8 mouse cellular contexts compared by ENCODE assay signal in genomic region chr6:38297580-38298245, GRCm38 (mm10). TPM values are rescaled to one million over a fixed set of nuclear protein-coding genes. Genes with fewer than 3 reads are reported as not detected.
A peak's percentile ranks its signal among the peaks of the same experiment; 100 is the strongest.
DNase-seq lines count a peak whose midpoint lies in the region; ATAC-seq and TF ChIP-seq lines count a peak whose summit lies in the region.

No protein-coding gene starts in this region.

- TF ChIP-seq POLR2A in CH12.LX (IDR thresholded peaks at IDR 0.05; ENCODE audit: low read depth, low read length) = no peak

- H3K4me1 ChIP-seq in CH12.LX (ENCODE audit: control insufficient read depth in 1 of 2, insufficient read depth in 2 of 2) = peaks cover 5 to 12% of the 10 kb centered on the region in 2 experiments; a peak in 3 of 4 replicates
- peaks cover 10% of the 10 kb centered on the region for H3K4me1 ChIP-seq in forebrain, embryonic 16.5 days (replicated peaks; ENCODE audit: control insufficient read depth, insufficient read depth, low read length)
- H3K4me1 ChIP-seq in liver, embryonic 15.5 days (replicated peaks) = peaks cover 23% of the 10 kb centered on the region

- ATAC-seq in forebrain, embryonic 16.5 days = no peak
- no peak for ATAC-seq in liver, embryonic 15.5 days (ENCODE audit: insufficient read depth)

- dilution Hi-C loops in CH12.LX (cut with MboI; ENCODE audit: extremely low pct_ligation_motif_present, extremely low pct_unique_long_range_greater_than_20kb, low sequenced_read_pairs) = no loop called here

- no peaks in the 10 kb centered on the region for H3K27me3 ChIP-seq in CH12.LX (replicated peaks)
- no peaks in the 10 kb centered on the region for H3K27me3 ChIP-seq in forebrain, embryonic 16.5 days (replicated peaks; ENCODE audit: control insufficient read depth, insufficient read depth, low read length)
- H3K27me3 ChIP-seq in liver, embryonic 15.5 days = 0 out of 2 replicates have a peak, but pooled peaks cover 6% of the 10 kb centered on the region

- no peaks in the 10 kb centered on the region for H3K79me2 ChIP-seq in CH12.LX (replicated peaks; ENCODE audit: control insufficient read depth, extremely low read depth, insufficient read depth, poor library complexity, severe bottlenecking)

- H3K4me3 ChIP-seq in gastrocnemius, adult 2 months = peak overlapping the region; percentile 79
- peak overlapping the region in 2 of 3 experiments; percentile 50 to 82 for H3K4me3 ChIP-seq in CH12.LX (replicated peaks in 1 of 3; ENCODE audit: low read depth in 2 of 3, low read length in 2 of 3, poor library complexity in 1 of 3)
- H3K4me3 ChIP-seq in forebrain, embryonic 16.5 days (replicated peaks; ENCODE audit: low read length) = peak overlapping the region; percentile 82
- peak overlapping the region; percentile 71 for H3K4me3 ChIP-seq in liver, embryonic 15.5 days (replicated peaks)

- DNase-seq in gastrocnemius, adult 2 months = no peak
- no peak for DNase-seq in gastrocnemius, postnatal 25 days
- no peak for DNase-seq in CH12.LX (ENCODE audit: extremely low read depth)
- no peak for DNase-seq in spleen, adult 12 weeks (ENCODE audit: low spot score)
- no peak for DNase-seq in layer of hippocampus, adult 9-10 months (ENCODE audit: low spot score)
- no peak for DNase-seq in thymus, postnatal 4 days

- peak overlapping the region; percentile 64; the same call in 1 of the 2 replicates for H3K9ac ChIP-seq in CH12.LX (ENCODE audit: insufficient read depth, low read depth)
- peak overlapping the region; percentile 97; the same call in 1 of the 2 replicates for H3K9ac ChIP-seq in forebrain, embryonic 16.5 days (replicated peaks; ENCODE audit: low read depth, low read length)
- H3K9ac ChIP-seq in liver, embryonic 15.5 days = no peak overlapping the region

- H3K4me2 ChIP-seq in CH12.LX (ENCODE audit: insufficient read depth, low read depth, poor library complexity, severe bottlenecking) = peak overlapping the region; percentile 91; the same call in 1 of the 2 replicates
- peak overlapping the region; percentile 67 for H3K4me2 ChIP-seq in forebrain, embryonic 16.5 days (ENCODE audit: low read length)
- peak overlapping the region; percentile 82 for H3K4me2 ChIP-seq in liver, embryonic 15.5 days

- no peak for TF ChIP-seq CTCF in gastrocnemius, adult 2 months (IDR thresholded peaks at IDR 0.05)
- no peak for TF ChIP-seq CTCF in CH12.LX (conservative IDR thresholded peaks at IDR 0.05 in 1 of 2, IDR thresholded peaks at IDR 0.05 in 1 of 2; ENCODE audit: low read depth in 2 of 2, low read length in 2 of 2)

- TF ChIP-seq RAD21 in CH12.LX (IDR thresholded peaks at IDR 0.05; ENCODE audit: low read depth, low read length) = no peak

- WGBS in forebrain, embryonic 16.5 days = 42% methylated on average over 12 of the region's 12 CpGs
- 55% methylated on average over 12 of the region's 12 CpGs for WGBS in liver, embryonic 15.5 days (ENCODE audit: insufficient replicate concordance)

- in situ Hi-C loops in CH12.LX (cut with MboI; ENCODE audit: low pct_ligation_motif_present, low pct_unique_long_range_greater_than_20kb, low sequenced_read_pairs) = no loop called here

- H3K36me3 ChIP-seq in CH12.LX (replicated peaks in 1 of 2; ENCODE audit: control insufficient read depth in 1 of 2, insufficient read depth in 1 of 2, low read length in 1 of 2) = peaks cover 11 to 31% of the 10 kb centered on the region in 2 experiments
- H3K36me3 ChIP-seq in forebrain, embryonic 16.5 days (ENCODE audit: control insufficient read depth, insufficient read depth) = peaks cover 10% of the 10 kb centered on the region; the same call in 1 of the 2 replicates
- peaks cover 24% of the 10 kb centered on the region for H3K36me3 ChIP-seq in liver, embryonic 15.5 days (replicated peaks)

- intact Hi-C loops in gastrocnemius, adult 2 months (cut with DNase I) = no loop called here

- H3K9me3 ChIP-seq in CH12.LX (replicated peaks; ENCODE audit: low read length) = no peaks in the 10 kb centered on the region
- H3K9me3 ChIP-seq in forebrain, embryonic 16.5 days (ENCODE audit: control insufficient read depth, low read length) = no peaks in the 10 kb centered on the region
- no peaks in the 10 kb centered on the region for H3K9me3 ChIP-seq in liver, embryonic 15.5 days (replicated peaks)

- no peak overlapping the region for H3K27ac ChIP-seq in gastrocnemius, adult 2 months
- H3K27ac ChIP-seq in CH12.LX (ENCODE audit: insufficient read depth, low read depth) = no peak overlapping the region
- H3K27ac ChIP-seq in forebrain, embryonic 16.5 days (ENCODE audit: low read length) = peak overlapping the region; percentile 86
- H3K27ac ChIP-seq in liver, embryonic 15.5 days (replicated peaks) = 0 out of 2 replicates have a peak overlapping the region, but pooled peaks have one; percentile 70

- TF ChIP-seq EP300 in CH12.LX (IDR thresholded peaks at IDR 0.05; ENCODE audit: low read length) = no peak

TF ChIP-seq in CH12.LX, 34 proteins besides CTCF, POLR2A, EP300 and RAD21:
- no peak for TF ChIP-seq MAZ (IDR thresholded peaks at IDR 0.05; ENCODE audit: low read depth, low read length)
- TF ChIP-seq HCFC1 (IDR thresholded peaks at IDR 0.05; ENCODE audit: low read depth, low read length) = no peak
- no peak for TF ChIP-seq PAX5 (IDR thresholded peaks at IDR 0.05; ENCODE audit: low read length)
- no peak for TF ChIP-seq RCOR1 (conservative IDR thresholded peaks at IDR 0.05; ENCODE audit: low read depth, low read length)
- TF ChIP-seq KAT2A (IDR thresholded peaks at IDR 0.05; ENCODE audit: insufficient replicate concordance, low read length) = no peak
- TF ChIP-seq CHD1 (IDR thresholded peaks at IDR 0.05; ENCODE audit: low read depth, low read length) = no peak
- TF ChIP-seq JUN (IDR thresholded peaks at IDR 0.05; ENCODE audit: insufficient read depth, low read depth, low read length) = no peak
- no peak for TF ChIP-seq SMC3 (IDR thresholded peaks at IDR 0.05; ENCODE audit: low read depth, low read length)
- TF ChIP-seq JUND (conservative IDR thresholded peaks at IDR 0.05; ENCODE audit: low read depth, low read length) = no peak

RNA-seq across cellular contexts. Expression of gene Zc3hav1l, which starts 1.3 kb away (rescaled TPM):
- total RNA-seq in gastrocnemius, adult 2 months (2021) = under 1 TPM; 0.31 to 0.61 TPM
- 1 to 10 TPM in 1 of 2 experiments, under 1 TPM in 1; 0.84 to 1.0 TPM for total RNA-seq in gastrocnemius, postnatal 25 days (2021)
- 2.3 and 3.1 TPM in 2 replicates for total RNA-seq in CH12.LX (2012; rRNA removed)
- total RNA-seq in CH12.LX (2014; rRNA removed) = 2.8 and 2.9 TPM in 2 replicates
- 5.1 and 6.3 TPM in 2 replicates for polyA plus RNA-seq in CH12.LX (2012; ENCODE audit: insufficient read length, low read depth)
- 6.3 and 6.5 TPM in 2 replicates for polyA plus RNA-seq in forebrain, embryonic 16.5 days (2015; fragmentation: Nextera tagmentation; extraction: Ambion mirVana)
- polyA plus RNA-seq in liver, embryonic 15.5 days (2015; fragmentation: Nextera tagmentation; extraction: Ambion mirVana) = 1.4 and 1.5 TPM in 2 replicates

RNA-seq across cellular contexts. Expression of gene D630045J12Rik, which starts 43.9 kb away (rescaled TPM):
- total RNA-seq in gastrocnemius, adult 2 months (2021) = under 1 TPM; 0.26 to 0.47 TPM
- total RNA-seq in gastrocnemius, postnatal 25 days (2021) = under 1 TPM; 0.46 to 0.56 TPM
- total RNA-seq in CH12.LX (2012; rRNA removed) (1.3 and 1.7 TPM in 2 replicates), CH12.LX (2014; rRNA removed) (0.43 and 0.48 TPM in 2 replicates)
- polyA plus RNA-seq in CH12.LX (2012; ENCODE audit: insufficient read length, low read depth) = 3.4 and 4.9 TPM in 2 replicates
- 18.1 and 19.1 TPM in 2 replicates for polyA plus RNA-seq in forebrain, embryonic 16.5 days (2015; fragmentation: Nextera tagmentation; extraction: Ambion mirVana)
- 0.21 and 0.22 TPM in 2 replicates for polyA plus RNA-seq in liver, embryonic 15.5 days (2015; fragmentation: Nextera tagmentation; extraction: Ambion mirVana)

RNA-seq across cellular contexts. Expression of gene Zc3hav1, which starts 56.7 kb away (rescaled TPM):
- total RNA-seq in gastrocnemius, adult 2 months (2021) = 1 to 10 TPM; 6.4 to 6.7 TPM
- 1 to 10 TPM; 5.1 to 6.9 TPM for total RNA-seq in gastrocnemius, postnatal 25 days (2021)
- total RNA-seq in CH12.LX (2012; rRNA removed) = 67.2 and 68.7 TPM in 2 replicates
- 49.8 and 51.8 TPM in 2 replicates for total RNA-seq in CH12.LX (2014; rRNA removed)
- 50.1 and 58.1 TPM in 2 replicates for polyA plus RNA-seq in CH12.LX (2012; ENCODE audit: insufficient read length, low read depth)
- 0.73 and 1.1 TPM in 2 replicates for polyA plus RNA-seq in forebrain, embryonic 16.5 days (2015; fragmentation: Nextera tagmentation; extraction: Ambion mirVana)
- polyA plus RNA-seq in liver, embryonic 15.5 days (2015; fragmentation: Nextera tagmentation; extraction: Ambion mirVana) = 23.4 and 23.6 TPM in 2 replicates

Comparison
In these comparisons a context has a peak if more than half of its experiments do, and no peak if none do; other contexts are left out.
1. H3K27ac ChIP-seq: peak in forebrain, embryonic 16.5 days (single experiment) and liver, embryonic 15.5 days (single experiment); none in gastrocnemius, adult 2 months (single experiment) and CH12.LX (single experiment).
2. RNA of gene Zc3hav1, which starts 56.7 kb away (total RNA-seq): 49.8 to 68.7 TPM in CH12.LX; 5.1 to 6.9 TPM in gastrocnemius, postnatal 25 days and 6.4 to 6.7 TPM in gastrocnemius, adult 2 months; every median in the first group is over 4 times any median in the second.
3. Peak in every context shown above with its lines, with median percentiles within 50 percentile points of each other: H3K4me3 ChIP-seq and H3K4me2 ChIP-seq.